Mouse (Mus musculus) brain, adult 2 months (tissue): ENCODE results near the gene Pip5kl1.

ENCODE experiments used
- DNase-seq: peaks from one replicate; pipeline ENCODE4 v3.0.0; 2011; ENCODE audit warnings: low read depth, low spot score

Gene Pip5kl1

DNA sequence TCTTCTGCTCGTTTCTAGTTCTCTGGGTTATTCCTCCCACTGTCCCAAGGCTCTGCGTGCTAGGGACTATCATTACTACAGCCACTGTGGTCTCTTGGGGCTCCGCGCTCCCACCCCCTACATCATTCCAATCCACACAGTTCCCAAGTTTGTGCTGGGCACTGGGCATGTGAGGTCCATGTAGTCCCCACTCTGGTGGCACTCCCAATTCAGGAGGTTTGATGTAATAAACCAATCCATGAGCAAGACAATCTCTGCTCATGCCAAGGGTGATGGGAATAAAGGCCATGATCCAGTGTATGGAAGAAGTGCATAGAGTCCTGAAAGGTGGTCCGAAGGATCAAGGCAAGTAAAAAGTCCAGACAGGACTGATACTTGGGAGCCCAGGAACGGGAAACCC lies at the start of gene Pip5kl1:
TSS of gene Pip5kl1 (plus strand) at position 301 of the 400 bp plus-strand sequence.
- DNase-seq = no peak

DNA sequence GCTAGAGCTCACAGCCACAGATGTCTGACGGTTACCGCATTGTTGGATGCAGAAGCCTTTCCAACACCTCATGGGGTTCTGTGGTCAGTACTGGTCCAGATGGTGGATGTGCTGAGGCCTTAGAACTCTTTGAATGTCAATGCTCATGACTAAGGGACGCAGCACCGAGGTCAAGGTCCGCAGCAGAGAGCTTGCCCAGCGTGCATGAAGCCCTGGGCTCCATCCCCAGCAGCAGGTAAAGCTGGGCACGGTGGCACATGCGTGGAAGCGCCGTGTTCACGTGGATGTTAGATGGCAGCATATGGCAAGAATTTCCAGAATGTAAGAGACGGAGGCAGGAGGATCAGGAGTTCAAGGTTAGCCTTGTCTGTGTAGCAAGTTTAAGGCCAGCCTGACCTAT lies 48.8 kb upstream of the Pip5kl1 start:
- DNase-seq = no peak

DNA sequence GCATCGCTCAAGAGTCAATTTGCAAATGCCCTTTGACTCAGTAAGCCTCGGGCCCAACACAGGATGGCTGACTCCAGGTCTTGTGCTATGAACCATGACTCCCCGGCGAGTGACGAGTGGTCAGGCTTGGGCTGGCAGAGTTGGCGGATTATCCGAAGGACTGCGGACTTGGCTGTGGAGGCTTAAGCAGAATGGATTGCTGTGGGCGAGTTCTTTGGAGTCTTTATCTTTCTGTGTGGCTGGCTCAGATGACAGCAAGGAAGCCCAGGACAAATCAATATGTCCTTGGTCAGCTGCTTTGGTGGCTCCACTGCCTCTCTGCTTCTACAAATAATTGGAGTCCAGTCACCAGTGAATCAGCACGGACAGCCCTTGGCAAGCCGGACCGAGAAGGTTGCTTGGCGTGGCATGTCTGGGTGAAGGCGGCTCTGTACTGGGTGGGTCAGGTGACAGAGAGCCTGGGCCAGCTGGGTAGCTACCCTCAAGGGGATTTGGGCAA lies 47.1 kb upstream of the Pip5kl1 start:
- peak; percentile 41 for DNase-seq

DNA sequence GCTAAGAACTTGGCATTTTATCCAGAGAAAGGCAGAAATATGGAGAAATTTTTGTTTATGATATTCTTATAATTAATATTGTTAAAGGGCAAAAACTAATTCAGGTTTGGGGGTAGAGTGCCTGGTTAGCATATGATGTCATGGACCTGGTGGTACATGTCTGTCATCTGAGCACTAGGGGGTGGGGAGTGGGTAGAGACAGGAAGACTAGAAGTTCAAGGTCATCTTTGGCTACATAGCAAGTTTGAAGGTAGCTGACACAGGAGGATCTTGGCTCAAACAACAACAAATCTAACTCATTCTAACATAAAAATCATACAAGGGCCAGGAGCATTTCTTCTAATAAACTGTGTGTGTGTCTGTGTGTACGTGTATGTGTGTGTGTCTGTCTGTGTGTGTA lies 46.3 kb upstream of the Pip5kl1 start:
- no peak for DNase-seq

DNA sequence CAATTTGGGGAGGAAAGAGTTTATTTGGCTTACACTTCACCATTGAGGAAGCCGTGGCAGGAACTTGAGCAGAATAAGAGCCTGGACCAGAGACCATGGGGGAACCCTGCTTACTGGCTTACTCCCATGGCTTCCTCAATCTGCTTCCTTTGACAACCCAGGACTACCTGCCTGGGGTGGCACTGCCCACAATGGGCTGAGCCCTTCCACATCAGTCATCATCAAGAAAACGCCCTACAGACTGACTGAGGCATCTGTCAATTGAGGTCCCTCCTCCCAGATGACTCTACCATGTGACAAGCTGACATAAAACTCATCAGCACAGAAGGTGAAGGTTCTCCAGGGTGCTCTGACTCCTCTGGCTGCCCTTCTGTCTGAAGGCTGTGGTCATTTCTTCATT lies 44.1 kb upstream of the Pip5kl1 start:
- no peak for DNase-seq

DNA sequence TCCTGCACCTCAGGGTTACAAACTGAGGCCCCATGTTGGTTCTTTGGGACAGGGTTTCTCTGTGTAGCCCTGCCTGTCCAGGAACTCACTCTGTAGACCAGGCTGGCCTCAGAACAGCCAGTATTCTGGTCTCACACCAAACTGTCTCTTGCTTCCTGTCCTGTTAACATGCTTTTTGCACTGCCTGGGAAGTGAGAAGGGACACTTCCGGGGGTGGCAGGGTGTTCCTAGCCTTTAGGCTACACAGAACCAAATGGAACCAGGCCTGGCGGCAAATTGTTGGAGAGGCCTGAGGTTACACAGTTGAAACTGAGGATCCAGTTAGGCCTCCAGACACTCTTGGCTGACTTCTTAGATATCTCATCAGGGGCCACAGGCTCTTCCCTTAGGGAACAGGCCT lies 41.4 kb upstream of the Pip5kl1 start:
- no peak for DNase-seq

DNA sequence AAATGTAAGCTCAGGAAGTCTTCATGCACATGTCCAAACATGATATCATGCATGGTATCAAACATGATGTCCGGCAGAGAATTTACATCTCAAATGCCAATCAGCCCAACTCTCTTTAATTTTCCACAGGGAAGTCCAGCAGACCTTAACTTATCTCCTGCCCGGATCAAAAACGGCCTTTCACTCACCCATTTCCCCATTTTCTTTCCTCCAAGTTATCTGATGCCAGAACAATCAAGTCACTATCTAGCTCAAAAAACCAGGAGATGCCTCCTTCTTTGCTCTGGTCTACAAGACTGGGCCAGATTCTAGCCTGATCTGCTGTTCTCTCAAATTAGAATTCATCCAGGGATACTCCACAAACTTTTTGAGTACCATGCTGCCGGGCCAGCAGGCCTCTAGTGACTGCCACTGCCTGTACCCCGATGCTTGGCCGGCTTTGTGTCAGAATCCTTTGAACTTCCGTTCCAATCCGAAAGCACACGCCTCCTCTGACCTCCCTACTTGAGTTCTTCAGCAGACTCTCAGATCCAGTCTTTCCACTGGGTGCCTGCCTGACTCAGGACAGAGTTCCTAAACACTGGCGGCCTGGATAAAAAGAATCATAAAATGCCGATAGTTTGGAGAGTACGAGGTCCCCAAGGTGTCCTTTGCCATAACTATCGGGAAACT lies 40.4 kb upstream of the Pip5kl1 start:
- DNase-seq = peak; percentile 69

DNA sequence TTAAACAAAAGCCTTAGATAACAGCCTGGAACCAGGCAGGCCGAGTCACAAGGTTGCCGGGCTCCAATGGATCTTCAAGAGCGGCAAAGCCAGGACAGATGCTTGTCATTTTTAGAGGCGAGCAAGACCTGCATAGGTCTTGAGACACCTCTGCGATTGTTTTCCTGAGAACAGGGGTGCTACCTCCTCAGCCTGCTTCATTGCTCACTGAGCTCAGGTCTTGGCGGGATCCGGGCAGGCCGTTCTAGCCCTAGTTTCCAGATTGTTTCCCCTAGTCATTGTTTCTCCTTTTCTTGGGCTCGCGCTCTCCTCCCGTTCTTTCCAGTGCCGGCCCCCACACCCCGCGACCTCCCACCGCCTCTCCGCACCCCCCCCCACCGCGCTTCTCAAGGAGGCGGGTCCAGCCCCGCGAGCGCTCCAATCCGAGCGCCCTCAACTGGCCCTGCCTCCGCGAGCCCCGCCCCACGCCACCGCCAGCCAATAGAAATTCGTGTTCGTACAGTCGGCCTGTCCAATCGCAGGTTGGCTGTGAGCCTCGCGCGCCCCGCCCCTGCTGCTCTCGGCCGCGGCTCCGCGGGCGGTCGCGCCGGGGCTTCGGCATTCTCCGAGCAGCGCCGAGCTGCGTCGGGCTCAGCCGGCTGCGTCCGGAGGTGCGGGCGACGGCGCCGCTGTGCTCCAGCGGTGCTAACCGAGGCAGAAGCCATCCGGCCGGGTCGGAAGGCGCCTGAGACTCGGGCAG lies 39.7 kb upstream of the Pip5kl1 start, which contains the start of gene Fam102a:
TSS of gene Fam102a (plus strand) at position 600 of the 739 bp plus-strand sequence.
- peak; percentile 99 for DNase-seq

DNA sequence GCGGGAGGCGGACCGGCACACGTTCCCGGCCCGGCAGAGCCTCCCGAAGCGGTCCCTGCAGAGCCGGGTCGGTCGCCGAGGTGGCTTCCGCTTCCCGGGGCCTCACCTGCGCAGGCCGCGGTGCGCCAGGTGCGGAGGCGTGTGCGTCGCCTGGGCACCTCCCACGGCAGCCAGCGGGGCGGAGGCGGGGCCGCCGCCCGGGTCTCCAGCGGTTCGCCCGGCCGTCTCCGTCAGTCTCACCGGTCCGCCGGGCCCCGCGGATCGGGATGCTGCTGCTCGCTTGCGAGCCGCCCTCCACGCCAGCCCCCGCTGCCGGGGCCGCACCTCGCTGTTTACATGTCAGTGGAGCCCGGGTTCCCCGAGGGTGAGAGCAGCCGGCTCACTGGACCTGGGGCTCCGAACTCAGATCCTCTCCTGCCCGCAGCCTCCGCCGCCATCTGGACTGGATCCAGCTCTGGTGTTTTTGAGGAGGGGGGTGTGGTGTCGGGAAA lies 39.1 kb upstream of the Pip5kl1 start:
- DNase-seq = peak; percentile 76

DNA sequence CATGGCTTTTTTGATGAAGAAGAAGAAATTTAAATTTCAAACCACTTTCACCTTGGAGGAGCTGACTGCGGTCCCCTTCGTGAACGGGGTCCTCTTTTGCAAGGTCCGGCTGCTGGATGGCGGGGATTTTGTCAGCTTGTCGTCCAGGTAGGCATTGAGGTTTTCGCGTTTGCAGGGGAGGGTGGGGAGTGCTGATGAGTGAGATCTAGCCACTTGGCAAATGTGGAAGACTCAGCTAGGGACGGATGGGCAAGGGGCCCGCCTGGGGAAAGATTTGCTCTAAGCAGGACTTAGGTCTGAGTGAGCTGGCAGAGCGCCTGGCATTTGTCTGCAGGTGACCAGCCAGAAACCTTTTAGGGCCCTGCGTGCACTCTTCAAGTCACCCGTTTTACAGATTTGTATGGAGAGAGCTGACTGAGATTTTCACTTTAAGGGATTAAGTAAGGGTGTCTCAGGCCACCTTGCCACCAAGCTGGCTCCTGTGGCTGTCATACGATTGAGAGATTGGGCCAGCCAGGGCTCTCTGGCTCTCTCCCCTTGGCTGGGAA lies 38.4 kb upstream of the Pip5kl1 start:
- DNase-seq = peak; percentile 77

DNA sequence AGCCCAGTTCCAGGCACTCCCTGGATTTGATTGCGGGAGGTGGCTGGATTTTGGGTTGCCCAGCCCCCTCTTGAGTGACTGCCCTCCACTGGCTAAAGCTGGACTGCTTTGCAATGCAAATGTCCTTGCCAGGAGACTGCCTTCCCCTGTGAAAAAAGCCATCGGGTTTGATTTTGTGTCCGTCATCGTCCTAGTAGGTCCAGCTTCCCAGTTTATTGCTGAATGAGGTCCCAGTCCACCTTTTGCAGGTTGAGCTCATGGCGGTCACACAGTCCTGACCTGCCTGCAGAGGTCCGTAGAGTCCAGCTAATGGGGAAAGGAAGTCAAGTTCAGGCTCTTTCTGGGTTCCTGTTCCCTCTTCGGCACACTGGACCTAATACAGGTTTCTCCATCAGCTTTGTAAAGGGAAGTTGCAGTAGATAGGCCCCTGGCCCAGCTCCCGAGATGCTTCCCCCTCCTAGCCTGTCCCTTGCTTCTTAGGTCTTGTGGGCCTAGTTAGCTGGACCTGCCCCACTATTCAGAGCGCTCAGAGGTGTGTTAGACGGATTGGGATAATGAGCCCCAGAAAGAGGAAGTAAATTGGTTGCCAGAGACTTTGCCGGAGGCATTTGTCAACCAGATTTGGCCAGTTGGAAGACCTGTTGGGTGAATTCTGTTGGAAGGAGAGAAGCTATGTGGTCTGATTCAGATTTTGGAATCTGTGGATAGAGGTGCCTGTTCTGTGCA lies 37.8 kb upstream of the Pip5kl1 start:
- peak; percentile 88 for DNase-seq

DNA sequence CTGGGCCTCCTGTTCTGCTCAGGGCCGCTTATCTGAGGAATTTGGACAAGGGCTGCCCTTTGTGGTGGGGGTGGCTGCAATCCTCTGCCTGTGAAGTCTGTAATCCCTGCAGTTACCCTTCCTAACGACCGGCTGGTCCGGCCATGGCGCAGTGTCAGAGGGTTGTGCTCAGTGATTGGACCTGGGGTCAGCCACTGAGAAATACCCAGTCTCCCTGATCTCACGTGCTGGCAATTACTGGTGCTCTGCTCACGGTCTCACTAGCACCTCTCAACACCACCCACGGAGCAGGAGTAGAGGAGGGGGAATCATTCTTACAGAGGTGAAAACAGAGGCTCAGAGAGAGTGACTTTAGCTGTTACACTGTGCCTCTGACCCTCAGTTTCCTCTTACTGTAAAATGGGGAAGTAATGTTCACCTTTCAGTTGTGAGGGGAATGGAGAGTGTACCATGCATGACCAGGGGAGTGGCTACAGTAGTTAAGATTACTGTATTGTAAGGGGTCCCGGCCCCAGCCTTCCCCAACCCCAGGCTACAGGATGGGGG lies 37.2 kb upstream of the Pip5kl1 start:
- DNase-seq = peak; percentile 66

DNA sequence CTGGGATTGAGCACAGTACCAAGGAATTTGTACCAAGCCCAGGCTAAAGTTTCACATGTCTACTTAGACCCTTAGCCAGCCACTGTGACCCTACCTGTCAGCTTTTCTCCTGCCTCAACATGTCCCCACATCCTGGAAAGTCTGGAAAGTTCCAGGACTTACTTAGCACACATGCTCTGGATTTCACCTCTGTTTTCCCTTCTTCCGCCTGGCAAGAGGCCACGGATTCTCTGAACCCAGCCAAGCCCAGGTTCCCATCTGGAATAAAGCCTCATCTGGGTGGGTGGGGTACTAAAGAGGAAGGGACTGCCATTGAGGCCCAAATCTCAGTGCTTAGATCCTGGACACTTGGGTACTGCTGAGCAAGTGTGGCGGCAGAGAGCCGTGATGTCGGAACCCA lies 36.7 kb upstream of the Pip5kl1 start:
- DNase-seq = no peak

DNA sequence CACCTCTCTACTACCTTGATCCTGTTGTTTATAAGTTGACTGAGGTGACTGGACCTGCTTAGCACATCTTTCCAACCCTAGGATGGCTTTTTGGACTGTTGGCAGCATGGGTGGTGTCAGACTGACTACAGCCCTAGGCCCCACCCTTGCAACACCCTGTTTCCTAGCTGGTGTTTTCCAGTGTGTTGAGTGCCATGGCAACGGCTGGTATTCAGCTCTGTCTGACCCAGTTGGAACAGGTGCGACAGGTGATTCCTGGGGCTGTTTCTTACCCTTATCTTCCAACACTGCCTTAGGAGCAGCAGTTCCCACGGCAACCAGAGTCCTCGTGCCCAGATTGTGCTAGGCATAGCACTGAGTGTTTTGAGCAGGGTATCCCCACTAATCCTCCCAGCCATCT lies 36.1 kb upstream of the Pip5kl1 start:
- peak; percentile 72 for DNase-seq

DNA sequence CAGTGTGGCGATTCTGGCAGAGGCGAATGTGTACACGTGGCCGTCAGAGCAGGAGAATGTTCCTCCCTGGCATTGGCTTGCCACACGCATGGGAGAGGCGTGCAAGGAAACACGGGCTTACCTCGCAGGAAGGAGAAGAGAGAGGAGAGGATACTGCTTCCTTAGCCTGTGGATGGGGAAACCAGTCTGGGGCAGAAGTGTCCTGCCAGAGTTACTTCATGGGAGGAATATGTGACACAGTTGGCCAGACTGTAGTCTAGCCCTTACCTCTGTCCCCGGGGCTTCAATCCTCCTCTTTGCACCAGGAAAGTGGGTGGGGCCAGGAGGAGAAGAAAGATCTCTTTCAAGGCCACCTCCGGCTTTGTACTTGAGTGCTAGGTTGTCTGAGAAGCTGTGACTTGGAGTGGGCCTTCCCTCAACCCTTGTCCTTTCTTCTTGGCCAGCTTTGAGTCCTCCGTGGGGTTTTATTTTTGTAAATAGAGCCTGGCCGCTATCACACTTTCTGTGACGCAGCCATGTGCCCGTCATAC lies 35.1 kb upstream of the Pip5kl1 start:
- no peak for DNase-seq

DNA sequence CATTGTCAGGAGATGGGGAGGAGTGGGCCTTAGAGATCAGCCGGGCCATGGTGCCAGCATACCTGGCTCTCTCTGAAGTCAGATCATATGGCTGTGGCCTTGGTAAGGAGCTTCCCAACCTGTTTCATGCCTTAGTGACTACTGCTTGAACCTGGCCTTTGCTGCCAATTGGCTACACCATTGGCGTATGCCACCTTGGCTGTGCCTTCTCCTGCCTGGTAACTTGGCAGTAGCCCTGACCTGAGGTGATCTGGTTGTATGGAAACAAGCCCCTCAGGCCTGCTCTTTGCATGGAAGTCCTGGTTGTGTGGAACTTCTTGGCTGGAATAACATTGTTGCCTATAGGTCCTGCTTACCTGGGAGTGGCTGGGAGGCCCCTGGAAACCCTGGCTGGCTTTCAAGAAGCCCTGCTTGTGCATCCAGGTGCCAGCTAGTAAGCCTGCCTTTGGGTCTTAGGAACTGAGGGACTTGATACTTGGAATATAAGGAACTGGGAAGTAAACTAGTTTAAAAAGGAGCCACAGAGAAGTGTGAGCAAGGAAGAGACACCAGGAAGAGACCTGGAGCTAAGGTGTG lies 33.2 kb upstream of the Pip5kl1 start:
- peak; percentile 93 for DNase-seq

DNA sequence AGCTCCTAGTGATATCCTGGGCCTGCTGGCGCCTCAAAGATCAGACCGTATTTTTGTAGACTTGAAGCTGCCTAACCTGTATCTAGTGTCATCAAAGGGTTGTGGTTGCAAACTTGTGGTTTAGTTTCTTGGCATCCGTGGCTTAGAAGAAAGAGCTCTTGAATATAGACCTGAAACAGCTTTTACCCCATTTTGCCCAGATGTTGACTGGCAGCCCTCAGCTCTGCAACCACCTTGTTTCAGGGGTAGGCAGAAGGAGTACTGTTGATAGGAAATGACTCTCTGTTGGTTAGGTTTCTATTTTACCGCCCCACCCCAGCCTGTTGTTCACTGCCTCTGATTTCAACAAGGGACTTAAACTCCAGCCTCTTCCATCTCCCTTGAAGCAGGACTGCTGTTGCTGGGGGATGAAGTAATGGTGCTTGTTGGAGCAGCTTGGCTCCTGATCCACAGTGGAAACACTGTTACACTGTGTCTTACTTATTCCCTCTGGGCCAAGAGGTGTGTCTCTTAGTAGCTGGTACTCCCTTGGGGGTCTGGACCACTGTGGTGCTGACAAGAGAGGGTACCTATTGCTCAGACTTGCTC lies 32.5 kb upstream of the Pip5kl1 start:
- no peak for DNase-seq

DNA sequence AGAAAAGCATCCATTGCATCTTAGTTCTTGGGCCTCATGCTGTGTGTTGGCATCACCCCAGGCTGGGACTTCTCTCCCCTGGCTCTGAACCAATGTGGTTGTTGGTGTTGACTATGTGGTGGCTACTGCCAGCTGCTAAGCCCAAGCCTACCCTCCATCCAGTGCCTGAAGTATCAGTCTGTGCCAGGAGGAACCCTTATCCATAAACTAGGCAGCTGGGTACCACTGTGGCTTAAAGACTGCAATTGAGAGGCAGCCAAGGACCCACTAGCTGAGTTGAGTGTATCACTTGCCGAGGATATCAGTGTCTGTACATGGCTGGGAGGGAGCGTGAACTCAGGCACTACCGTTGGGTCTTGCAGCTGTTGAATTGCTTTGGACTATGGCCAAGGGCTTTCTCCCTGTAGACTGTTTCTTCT lies 31.6 kb upstream of the Pip5kl1 start:
- DNase-seq = peak; percentile 76

DNA sequence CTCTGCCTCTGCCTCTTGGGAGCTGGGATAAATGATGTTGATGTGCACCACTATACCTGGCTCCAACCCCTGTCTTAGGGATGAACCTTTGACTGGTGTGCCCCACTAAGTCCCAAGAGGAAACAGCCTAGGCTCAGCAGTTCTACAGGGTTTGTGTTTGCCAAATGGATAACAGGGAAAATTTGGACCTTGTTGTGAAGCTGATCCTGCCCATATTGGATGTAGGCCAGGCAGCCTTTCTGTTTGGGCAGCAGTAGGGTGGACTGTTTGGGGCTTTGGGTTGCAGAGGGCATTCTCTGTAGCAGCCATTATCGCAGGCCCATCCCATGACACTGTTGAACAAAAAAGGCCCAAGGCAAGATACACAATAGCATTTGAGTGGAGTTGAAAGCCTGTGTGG lies 27.6 kb upstream of the Pip5kl1 start:
- DNase-seq = no peak

DNA sequence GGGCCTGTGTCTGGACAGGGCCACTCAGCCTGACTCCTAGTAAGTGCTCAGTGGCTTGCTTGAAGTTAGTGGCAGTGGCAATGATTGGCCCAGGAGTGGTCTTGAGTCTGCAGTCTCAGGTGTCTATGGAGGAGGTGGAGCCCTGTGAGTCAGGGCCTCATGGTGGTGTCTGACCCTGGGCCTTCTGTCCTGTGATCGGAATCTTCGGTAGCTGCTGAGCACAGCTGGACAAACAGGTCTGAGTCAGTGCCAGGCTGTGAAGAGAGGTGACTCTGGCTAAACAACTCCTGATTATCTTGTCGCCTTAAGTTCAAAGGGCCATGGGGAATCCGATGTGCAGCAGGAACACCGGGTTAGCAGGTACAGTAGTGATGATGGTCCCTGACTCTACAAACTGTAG lies 27.2 kb upstream of the Pip5kl1 start:
- DNase-seq = no peak
